Mouse (Mus musculus) heart, embryonic 11.5 days (tissue): Measurements from ENCODE around the gene Cinp. TPM values are rescaled to one million over a fixed set of nuclear protein-coding genes. Genes with fewer than 3 reads are reported as not detected.

ENCODE experiments used
- ATAC-seq: fragments of 200-750 bp; cut with Nextera tagmentation; replicated peaks from 2 replicates; pipeline ENCODE4 v1.8.0; 2017; ENCODE audit warnings: moderate library complexity; ENCODE audit not compliant: insufficient number of reproducible peaks, low FRiP score, low TSS enrichment
- H3K27ac ChIP-seq: fragments of 300-500 bp; sonication (generic); 2 replicates; pipeline ENCODE4 v1.5.1; 2014; ENCODE audit warnings: mild to moderate bottlenecking, low read depth, low read length
- H3K27me3 ChIP-seq: fragments of 300-500 bp; sonication (generic); 2 replicates; pipeline ENCODE4 v1.6.1; 2014; ENCODE audit warnings: mild to moderate bottlenecking, low read length, mixed read lengths; ENCODE audit not compliant: control insufficient read depth, insufficient read depth
- H3K36me3 ChIP-seq: fragments of 300-500 bp; sonication (generic); 2 replicates; pipeline ENCODE4 v1.6.1; 2014; ENCODE audit warnings: mild to moderate bottlenecking, low read length, moderate library complexity, mixed read lengths; ENCODE audit not compliant: control insufficient read depth, insufficient read depth
- H3K4me1 ChIP-seq: fragments of 300-500 bp; sonication (generic); 2 replicates; pipeline ENCODE4 v1.6.1; 2014; ENCODE audit warnings: low read length; ENCODE audit not compliant: control insufficient read depth, insufficient read depth
- H3K4me2 ChIP-seq: fragments of 300-500 bp; sonication (generic); 2 replicates; pipeline ENCODE4 v1.6.1; 2014; ENCODE audit warnings: mild to moderate bottlenecking, moderate library complexity
- H3K4me3 ChIP-seq: fragments of 300-500 bp; sonication (generic); 2 replicates; pipeline ENCODE4 v1.5.1; 2014; ENCODE audit warnings: low read depth, low read length
- H3K9ac ChIP-seq: fragments of 300-500 bp; sonication (generic); 2 replicates; pipeline ENCODE4 v1.6.1; 2014; ENCODE audit warnings: mild to moderate bottlenecking, low read depth, low read length, moderate library complexity
- H3K9me3 ChIP-seq: fragments of 300-500 bp; sonication (generic); replicated peaks from 2 replicates; pipeline ENCODE4 v1.6.1; 2016; ENCODE audit warnings: low read length; ENCODE audit not compliant: control insufficient read depth
- WGBS: fragments of 180-500 bp; shearing (Covaris S2); extraction: QIAGEN DNeasy Blood & Tissue Kit; methylation state at CpG from one replicate; pipeline ENCODE4 v1.1.7; 2014; ENCODE audit not compliant: insufficient replicate concordance; 5-methylcytosine and 5-hydroxymethylcytosine counted together
- polyA plus RNA-seq: library from polyadenylated mRNA; unstranded; fragments of >200 nt; fragmentation: Nextera tagmentation; extraction: Ambion mirVana; gene quantifications from 2 replicates; pipeline ENCODE4 v1.2.1, GENCODE M21; 2014

The Cinp gene
- polyA plus RNA-seq, 1 experiment from 2014 or later: 70.5 TPM

DNA sequence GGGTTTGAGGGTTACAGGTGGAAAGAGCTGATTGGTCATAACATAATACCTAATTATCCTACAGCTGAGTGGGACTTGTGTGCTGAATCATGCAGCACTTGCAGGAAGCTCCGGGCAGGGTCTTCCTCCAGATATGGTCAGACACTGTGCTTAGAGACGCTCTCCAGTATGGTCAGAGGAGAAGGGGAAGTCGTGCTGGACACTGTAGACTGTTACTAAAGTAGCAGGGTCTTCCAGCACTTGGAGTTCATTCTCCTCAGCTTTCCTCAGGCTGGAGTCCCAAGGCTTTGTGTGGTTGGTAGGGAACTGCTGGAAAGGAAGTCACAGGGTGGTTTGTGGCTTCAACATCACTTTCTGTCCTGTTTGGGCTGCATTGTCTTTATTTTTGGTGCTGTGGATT lies 18.9 kb upstream of the Cinp start:
- Histone ChIP-seq H3K9me3 (no peaks in the 10 kb centered on the region), H3K4me2 (no peak overlapping the region), H3K27me3 (no peaks in the 10 kb centered on the region), H3K4me1 (no peaks in the 10 kb centered on the region), H3K9ac (no peak overlapping the region), H3K27ac (no peak overlapping the region), H3K36me3 (no peaks in the 10 kb centered on the region), H3K4me3 (no peak overlapping the region)
- WGBS: 52% methylated on average over 3 of the region's 3 CpGs
- ATAC-seq: no peak

GRCm38 (mm10) chr12:110903536-110903935 lies 14.6 kb upstream of the Cinp start:
- no peaks in the 10 kb centered on the region for H3K36me3 ChIP-seq
- ATAC-seq: no peak
- 87% methylated on average over 2 of the region's 2 CpGs for WGBS

DNA sequence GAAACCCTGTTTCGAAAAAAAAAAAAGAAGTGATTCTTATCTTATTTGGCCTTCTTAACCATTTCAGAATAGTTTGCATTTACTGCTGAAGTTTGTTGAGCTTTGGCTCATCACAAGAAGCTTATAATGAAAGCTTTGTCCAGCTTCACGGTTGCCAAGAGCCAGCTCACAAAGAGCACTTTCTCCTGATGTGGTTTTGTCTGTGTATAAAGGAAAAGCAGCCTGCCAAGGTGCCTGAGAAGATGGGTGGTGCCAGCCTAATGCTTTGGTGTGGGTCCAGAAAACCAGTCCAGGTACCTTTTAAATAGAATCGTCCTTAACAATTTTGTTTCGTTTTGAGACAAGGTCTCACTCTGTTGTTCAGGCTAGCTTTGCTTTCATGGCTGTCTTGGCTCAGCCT lies 13.2 kb upstream of the Cinp start:
- Histone ChIP-seq H3K9me3 (no peaks in the 10 kb centered on the region), H3K36me3 (no peaks in the 10 kb centered on the region), H3K27me3 (no peaks in the 10 kb centered on the region), H3K9ac (no peak overlapping the region), H3K4me2 (no peak overlapping the region), H3K4me1 (no peaks in the 10 kb centered on the region), H3K4me3 (no peak overlapping the region), H3K27ac (no peak overlapping the region)
- no peak for ATAC-seq
- 74% methylated on average over 4 of the region's 4 CpGs for WGBS

More at GRCm38 (mm10) chr12:110903536-110903935, 14.6 kb upstream of the Cinp start:
- Histone ChIP-seq H3K9ac (no peak overlapping the region), H3K27ac (no peak overlapping the region), H3K4me3 (no peak overlapping the region), H3K4me1 (no peaks in the 10 kb centered on the region), H3K27me3 (no peaks in the 10 kb centered on the region), H3K9me3 (no peaks in the 10 kb centered on the region), H3K4me2 (no peak overlapping the region)

DNA sequence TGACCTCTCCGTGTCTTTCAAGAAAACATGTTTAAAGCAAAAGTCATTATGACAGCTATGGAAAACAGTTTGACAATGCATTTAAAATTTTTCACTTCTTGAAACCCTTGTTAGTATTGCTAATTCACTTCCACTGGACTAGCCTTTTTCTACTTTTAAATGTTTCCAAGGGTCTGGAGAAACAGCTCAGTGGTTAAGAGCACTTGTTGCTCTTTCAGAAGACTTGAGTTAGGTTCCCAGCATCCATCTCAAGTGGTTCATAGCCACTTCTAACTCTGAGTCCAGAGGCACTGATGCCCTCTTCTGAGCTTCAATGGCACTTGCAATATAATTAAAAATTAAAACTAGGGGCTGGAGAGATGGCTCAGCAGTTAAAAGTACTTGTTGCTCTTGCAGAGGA lies 2.9 kb upstream of the Cinp start:
- Histone ChIP-seq H3K9me3 (no peaks in the 10 kb centered on the region), H3K27me3 (no peaks in the 10 kb centered on the region), H3K36me3 (no peaks in the 10 kb centered on the region), H3K4me1 (peaks cover 10% of the 10 kb centered on the region; the same call in 1 of the 2 replicates), H3K4me3 (no peak overlapping the region), H3K9ac (no peak overlapping the region), H3K27ac (no peak overlapping the region), H3K4me2 (no peak overlapping the region)
- no peak for ATAC-seq
- WGBS: 91% methylated on average over 1 of the region's 1 CpGs

DNA sequence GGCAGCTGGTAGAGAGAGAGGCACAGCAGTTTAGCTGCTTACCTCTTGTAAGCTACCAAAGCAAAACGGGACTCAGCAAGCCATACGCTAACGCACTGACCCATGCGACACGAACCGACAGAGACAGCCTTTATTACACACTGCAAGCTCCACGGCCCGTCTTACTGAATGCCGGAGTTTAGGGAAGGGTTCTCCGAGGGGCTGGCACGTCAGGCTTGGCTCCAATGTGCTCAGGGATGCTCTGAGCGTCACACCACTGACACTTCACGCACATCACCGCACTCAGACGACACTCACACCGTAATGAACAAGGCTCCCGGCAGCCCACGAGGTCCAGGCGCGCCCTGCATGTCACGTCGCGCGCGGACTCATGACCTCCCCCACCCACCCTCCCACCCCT lies 339 bp downstream of the Cinp start:
- Histone ChIP-seq H3K36me3 (no peaks in the 10 kb centered on the region), H3K4me2 (peak overlapping the region; percentile 93), H3K27me3 (no peaks in the 10 kb centered on the region), H3K27ac (no peak overlapping the region), H3K4me3 (peak overlapping the region; percentile 82), H3K9me3 (no peaks in the 10 kb centered on the region), H3K9ac (peak overlapping the region; percentile 83), H3K4me1 (peaks cover 10% of the 10 kb centered on the region; the same call in 1 of the 2 replicates)
- WGBS: under 1% methylated on average over 25 of the region's 25 CpGs
- peak; percentile 40 for ATAC-seq

- H3K4me3 ChIP-seq: peak overlapping the region; percentile 82
- no peaks in the 10 kb centered on the region for H3K27me3 ChIP-seq
- peak overlapping the region; percentile 93 for H3K4me2 ChIP-seq
- no peaks in the 10 kb centered on the region for H3K9me3 ChIP-seq
- ATAC-seq: no peak
- H3K27ac ChIP-seq: no peak overlapping the region
- no peaks in the 10 kb centered on the region for H3K36me3 ChIP-seq
- H3K9ac ChIP-seq: peak overlapping the region; percentile 83
- 37% methylated on average over 12 of the region's 12 CpGs for WGBS
- peaks cover 10% of the 10 kb centered on the region; the same call in 1 of the 2 replicates for H3K4me1 ChIP-seq
Observed at GRCm38 (mm10) chr12:110888106-110888505, 839 bp downstream of the Cinp start.

- WGBS: 86% methylated on average over 2 of the region's 2 CpGs
- Histone ChIP-seq H3K27me3 (no peaks in the 10 kb centered on the region), H3K36me3 (peaks cover 12% of the 10 kb centered on the region), H3K4me2 (no peak overlapping the region), H3K4me3 (no peak overlapping the region), H3K9me3 (no peaks in the 10 kb centered on the region), H3K9ac (no peak overlapping the region), H3K4me1 (peaks cover 10% of the 10 kb centered on the region; the same call in 1 of the 2 replicates), H3K27ac (no peak overlapping the region)
- no peak for ATAC-seq
Observed at GRCm38 (mm10) chr12:110885251-110885650, 3.7 kb downstream of the Cinp start.

GRCm38 (mm10) chr12:110882291-110882690 lies 6.7 kb downstream of the Cinp start:
- WGBS: 83% methylated on average over 7 of the region's 7 CpGs
- Histone ChIP-seq H3K36me3 (peaks cover 26% of the 10 kb centered on the region), H3K27ac (no peak overlapping the region), H3K4me1 (no peaks in the 10 kb centered on the region), H3K9ac (no peak overlapping the region), H3K4me2 (no peak overlapping the region), H3K27me3 (no peaks in the 10 kb centered on the region), H3K9me3 (no peaks in the 10 kb centered on the region), H3K4me3 (no peak overlapping the region)
- no peak for ATAC-seq

DNA sequence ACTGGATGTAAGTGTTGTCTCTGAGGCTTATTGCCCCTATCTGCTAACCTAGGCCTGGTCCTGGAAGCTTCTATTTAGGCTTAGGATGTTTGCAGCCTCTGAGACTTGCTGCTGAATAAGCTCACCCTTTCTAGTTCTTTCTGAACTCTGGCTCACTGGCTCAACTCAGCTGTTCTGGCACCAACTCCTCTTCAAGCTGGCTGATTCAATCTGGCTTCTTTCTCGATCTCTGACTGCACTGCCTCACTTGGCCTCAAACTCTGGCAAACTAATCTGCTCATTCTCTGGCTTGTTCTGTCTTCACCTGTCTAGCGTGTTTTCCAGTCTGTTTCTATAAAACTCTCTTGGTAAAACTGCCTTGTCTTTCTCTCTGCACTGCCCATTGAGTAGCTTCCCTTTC lies 13.6 kb downstream of the Cinp start:
- H3K27ac ChIP-seq: no peak overlapping the region
- no peak overlapping the region for H3K4me3 ChIP-seq
- peaks cover 38% of the 10 kb centered on the region for H3K36me3 ChIP-seq
- WGBS: 82% methylated on average over 2 of the region's 2 CpGs
- no peaks in the 10 kb centered on the region for H3K4me1 ChIP-seq
- H3K9me3 ChIP-seq: no peaks in the 10 kb centered on the region
- H3K4me2 ChIP-seq: no peak overlapping the region
- ATAC-seq: no peak
- no peaks in the 10 kb centered on the region for H3K27me3 ChIP-seq
- no peak overlapping the region for H3K9ac ChIP-seq
